Mouse (Mus musculus): Measurements from ENCODE around the gene Ugt1a7c.

The Ugt1a7c gene

DNA sequence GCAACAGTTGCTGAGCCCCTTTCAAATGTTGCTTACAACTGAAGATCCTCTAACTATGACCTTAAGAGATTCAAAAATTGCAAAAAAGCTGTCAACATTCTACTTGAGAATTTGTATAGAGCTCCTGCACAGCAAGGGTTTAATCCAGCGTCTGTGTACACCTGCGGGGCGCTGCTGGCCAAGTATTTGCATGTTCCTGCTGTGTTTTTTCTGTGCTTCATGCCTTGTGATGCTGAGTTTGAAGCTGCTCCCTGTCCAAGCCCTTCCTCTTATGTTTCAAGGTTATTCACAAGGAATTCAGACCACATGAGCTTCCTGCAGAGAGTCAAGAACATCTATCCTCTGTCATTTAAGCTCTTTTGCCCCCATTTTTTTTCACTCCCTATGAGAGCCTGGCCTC, 97.3 kb downstream of the Ugt1a7c start:
- DNase-seq (ENCODE audit: low read depth, low spot score): no peak

DNA sequence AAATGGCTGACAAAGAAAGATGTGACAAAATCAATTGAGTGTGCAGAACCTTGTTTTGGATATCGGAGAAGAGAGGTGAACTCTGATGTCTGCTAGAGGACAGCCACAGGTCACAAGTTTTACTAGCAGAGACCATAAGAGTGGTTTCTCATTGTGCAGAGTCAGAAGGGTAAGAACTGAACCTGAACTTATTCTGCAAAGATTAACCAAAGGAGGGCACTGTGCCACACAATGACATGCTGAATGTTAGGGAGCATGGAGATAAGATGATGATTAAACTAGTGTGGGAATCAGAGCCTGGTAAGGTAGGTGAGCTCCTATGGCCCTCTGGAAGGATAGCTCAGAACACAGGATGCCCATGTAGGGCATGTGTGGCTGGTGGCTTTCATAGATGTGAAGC, 100.8 kb downstream of the Ugt1a7c start:
- DNase-seq (ENCODE audit: low read depth, low spot score): no peak

DNA sequence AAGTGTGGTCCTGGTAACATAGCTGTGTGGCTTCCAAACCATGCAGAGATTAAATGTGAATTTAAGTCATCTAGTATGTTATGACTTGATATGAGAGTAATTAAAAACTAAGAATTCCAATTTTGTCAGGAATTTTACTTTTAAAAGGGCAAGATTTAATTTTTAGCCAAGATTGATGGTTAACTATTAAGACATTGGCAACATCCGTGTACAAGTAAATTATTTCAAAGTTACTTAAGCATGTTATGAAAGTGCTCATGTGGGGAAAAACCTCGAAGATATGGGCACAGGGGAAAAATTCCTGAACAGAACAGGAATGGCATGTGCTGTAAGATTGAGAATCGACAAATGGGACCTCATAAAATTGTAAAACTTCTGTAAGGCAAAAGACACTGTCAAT, 102.6 kb downstream of the Ugt1a7c start:
- no peak for DNase-seq (ENCODE audit: low read depth, low spot score)

DNA sequence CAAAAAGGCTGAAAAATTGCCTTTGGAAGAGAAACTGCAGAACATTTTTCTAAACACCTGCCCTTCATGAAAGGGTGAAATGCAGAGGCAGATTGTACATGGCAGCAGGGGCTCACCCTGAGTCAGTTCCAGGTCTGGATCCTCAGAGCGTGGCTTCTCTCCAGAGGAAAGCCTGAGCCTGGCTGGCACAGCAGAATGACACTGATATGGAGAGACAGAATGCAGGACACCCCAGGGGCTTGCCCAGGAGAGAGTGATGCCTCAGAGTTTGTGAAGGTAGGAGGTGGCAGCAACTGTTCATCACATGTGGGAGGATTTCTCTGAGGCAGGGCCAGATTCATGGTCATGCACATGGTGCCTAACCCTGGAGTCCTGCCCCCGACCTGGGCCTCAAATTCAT, 105.1 kb downstream of the Ugt1a7c start:
- DNase-seq (ENCODE audit: low read depth, low spot score): no peak

DNA sequence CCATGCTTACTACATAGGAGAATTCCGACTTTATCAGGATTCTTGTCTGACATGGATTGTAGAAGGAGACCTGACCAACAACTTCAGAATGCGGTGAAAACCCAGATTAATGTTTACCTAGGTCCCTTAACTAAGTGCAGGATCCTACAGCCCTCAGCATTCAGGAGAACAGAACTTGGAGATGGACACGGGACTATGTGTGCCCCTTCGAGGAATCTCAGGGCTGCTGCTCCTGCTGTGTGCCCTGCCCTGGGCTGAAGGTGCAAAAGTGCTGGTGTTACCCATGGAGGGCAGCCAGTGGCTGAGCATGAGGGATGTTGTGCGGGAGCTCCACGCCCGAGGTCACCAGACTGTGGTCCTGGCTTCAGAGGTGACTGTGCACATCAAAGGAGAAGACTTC, 105.6 kb downstream of the Ugt1a7c start, which contains the start of gene Ugt1a2:
Ugt1a2 (plus strand) TSS at position 146 of the 400 bp plus-strand sequence.
- DNase-seq (ENCODE audit: low read depth, low spot score): no peak

DNA sequence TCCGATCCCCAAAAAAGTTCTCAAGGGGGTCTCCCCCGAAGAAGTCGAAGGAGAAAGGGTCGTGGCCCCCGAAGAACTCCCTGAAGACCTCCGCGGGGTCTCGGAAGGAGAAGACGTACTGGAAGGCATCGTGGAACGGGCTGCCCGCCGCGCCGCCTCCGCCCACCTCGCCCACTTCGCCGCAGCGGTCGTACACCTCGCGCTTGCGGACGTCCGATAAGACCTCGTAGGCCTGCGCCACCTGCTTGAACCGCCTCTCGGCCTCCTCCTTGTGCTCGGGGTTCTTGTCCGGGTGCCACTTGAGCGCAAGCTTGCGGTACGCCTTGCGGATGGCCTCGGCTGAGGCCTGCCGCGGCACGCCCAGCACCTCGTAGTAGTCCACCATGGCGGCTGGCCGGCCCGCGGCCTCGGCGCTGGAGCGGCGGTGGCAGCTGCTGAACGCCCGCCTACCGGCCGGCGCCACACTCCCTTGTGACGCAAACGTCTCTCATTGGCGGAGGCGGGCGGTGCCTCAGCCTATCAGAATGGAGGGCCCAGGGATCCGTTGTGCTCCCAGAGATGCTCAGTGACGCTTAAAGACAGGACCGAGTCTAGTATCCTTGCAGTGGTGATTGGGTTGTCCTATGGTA, 110.5 kb downstream of the Ugt1a7c start, which contains the start of gene Dnajb3:
Dnajb3 (minus strand) TSS at position 489 of the 629 bp plus-strand sequence.
- DNase-seq (ENCODE audit: low read depth, low spot score): peak; percentile 67

DNA sequence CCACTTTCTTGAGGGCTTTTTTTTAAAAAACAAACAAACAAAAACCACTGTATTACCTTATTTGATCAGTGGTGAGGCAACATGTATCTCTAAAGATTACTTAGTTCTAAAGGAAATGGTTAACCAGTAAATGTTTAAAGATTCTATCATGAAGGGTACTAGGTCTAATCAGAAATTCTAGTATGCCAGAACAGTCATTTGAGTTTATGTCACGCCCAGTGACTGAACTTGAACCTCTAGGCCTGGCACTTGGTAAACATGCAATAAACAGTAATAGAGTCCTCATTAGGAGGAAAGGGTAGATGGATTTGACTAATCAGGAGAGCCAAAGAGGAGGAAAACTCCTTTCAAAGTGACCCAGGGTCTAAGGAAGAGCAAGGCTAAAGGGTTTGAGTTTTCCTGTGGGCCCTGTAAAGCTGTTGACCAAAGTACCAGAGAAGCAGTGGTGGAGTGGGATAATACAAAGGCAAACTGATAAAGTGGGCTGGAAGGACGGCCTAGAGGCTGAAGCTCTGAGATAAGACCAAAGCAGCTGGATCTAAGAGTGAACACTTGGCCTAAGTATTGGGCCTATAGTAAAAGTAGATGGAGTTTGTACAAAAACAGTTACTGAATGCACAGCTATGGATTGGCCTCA, 112.1 kb downstream of the Ugt1a7c start:
- DNase-seq (ENCODE audit: low read depth, low spot score): no peak

DNA sequence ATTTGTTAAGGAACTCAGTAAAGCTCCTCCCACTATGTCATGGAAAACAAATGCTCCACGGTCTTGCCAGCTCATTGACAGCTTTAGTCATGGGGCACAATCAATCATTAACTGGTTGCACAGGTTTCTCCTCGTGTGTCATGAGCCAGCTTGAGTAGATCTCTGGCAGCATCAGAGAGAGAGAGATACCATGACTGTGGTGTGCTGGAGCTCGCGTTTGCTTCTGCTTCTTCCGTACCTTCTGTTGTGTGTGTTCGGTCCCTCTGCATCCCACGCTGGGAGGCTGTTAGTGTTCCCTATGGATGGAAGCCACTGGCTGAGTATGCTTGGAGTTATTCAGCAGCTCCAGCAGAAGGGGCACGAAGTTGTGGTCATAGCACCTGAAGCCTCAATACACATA, 117.0 kb downstream of the Ugt1a7c start, which contains the start of gene Ugt1a1:
Ugt1a1 (plus strand) TSS at position 148 of the 400 bp plus-strand sequence.
- DNase-seq (ENCODE audit: low read depth, low spot score): peak; percentile 14

DNA sequence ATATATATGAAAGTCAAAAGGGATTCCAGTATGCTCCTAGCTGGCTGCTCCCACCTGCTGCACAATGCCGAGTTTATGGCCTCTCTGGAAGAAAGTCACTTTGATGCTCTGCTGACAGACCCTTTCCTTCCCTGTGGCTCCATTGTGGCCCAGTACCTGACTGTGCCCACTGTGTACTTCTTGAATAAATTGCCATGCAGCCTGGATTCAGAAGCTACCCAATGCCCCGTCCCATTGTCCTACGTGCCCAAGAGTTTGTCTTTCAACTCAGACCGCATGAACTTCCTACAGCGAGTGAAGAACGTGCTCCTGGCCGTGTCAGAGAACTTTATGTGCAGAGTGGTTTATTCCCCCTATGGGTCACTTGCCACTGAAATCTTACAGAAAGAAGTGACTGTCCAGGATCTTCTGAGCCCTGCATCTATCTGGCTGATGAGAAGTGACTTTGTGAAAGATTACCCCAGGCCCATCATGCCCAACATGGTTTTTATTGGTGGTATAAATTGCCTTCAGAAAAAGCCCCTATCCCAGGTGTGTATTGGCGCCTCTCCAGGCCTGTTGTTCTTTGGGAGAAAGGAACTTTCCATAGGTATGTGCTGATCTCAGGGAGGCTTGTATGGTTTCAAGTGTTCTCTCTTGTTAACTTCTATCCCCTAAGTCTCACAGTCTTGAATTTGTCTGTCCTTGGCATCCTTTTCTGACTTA, 117.6 kb downstream of the Ugt1a7c start:
- peak; percentile 12 for DNase-seq (ENCODE audit: low read depth, low spot score)

DNA sequence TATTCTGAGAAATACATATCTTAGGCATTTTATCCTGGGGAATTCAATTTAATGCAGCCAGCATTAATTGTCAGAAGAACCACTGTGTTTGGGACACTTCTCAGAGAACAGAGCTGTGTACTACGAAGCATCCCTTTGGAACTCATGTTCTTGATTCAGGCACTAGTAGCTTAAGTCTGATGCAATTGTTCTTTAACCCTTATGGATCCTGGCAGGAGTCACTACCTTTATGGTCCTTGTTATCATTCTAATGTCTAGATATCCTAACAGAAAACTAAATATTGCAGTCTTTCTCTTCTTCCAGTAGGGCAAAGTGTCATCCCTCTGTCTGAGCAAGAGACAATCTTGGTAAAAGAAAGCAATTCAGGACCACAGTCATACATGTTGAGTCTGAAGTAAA, 118.2 kb downstream of the Ugt1a7c start:
- DNase-seq (ENCODE audit: low read depth, low spot score): peak; percentile 3

DNA sequence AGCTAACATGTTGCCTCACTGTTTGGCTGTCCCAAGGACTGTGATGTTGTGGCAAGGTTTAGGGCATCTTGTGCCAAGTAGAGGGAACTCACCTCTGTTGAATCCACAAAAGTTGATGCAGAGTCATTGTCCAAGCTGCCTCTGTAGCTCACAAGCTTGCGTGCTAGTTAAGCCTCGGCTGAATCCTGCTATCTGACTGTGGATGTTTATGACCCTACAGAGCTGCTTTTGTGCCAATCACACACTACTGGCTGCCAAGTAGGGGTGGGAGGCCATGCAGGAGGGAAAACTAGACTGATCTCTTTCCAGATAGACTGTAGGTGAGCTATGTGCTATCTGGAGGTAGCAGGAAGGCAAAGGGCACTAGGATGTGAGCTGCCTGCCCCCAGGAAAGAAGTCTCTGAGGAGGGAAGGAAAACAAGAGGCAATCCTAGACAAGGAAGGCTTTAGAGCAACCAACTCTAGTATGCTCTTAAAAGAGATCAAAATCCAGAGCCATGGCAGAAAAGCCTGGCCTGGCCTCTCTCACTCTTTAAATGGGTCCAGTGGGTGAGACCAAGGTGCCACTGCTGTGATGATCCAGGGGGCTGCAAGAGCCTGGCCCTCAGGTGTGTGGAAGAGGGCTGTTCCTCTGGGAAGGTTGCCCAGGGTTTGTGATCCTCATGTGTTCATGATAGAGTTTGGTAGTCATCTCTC, 119.1 kb downstream of the Ugt1a7c start:
- DNase-seq (ENCODE audit: low read depth, low spot score): peak; percentile 18

DNA sequence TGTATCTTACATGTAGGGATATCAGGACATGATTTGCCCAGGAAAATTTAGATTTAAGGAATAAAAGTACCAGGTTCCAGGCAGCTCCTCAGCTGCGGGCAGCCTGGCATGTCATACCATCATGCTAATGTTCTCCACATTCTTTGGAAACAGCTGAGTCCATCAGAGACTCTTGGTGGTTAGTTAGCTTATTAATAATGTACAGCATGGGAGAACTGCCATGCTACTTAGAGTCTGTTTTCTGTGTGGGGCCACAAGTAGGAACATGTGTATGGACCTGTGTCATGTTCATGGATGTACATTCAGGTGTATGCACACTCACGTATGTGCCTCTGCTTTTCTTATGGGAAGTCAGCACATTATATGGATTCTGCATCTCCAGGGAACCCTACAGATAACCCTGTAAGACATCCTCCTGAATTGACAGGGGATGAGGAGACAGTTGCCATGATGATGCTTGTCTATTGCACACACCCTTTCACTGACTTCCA, 119.6 kb downstream of the Ugt1a7c start:
- DNase-seq (ENCODE audit: low read depth, low spot score): peak; percentile 12

DNA sequence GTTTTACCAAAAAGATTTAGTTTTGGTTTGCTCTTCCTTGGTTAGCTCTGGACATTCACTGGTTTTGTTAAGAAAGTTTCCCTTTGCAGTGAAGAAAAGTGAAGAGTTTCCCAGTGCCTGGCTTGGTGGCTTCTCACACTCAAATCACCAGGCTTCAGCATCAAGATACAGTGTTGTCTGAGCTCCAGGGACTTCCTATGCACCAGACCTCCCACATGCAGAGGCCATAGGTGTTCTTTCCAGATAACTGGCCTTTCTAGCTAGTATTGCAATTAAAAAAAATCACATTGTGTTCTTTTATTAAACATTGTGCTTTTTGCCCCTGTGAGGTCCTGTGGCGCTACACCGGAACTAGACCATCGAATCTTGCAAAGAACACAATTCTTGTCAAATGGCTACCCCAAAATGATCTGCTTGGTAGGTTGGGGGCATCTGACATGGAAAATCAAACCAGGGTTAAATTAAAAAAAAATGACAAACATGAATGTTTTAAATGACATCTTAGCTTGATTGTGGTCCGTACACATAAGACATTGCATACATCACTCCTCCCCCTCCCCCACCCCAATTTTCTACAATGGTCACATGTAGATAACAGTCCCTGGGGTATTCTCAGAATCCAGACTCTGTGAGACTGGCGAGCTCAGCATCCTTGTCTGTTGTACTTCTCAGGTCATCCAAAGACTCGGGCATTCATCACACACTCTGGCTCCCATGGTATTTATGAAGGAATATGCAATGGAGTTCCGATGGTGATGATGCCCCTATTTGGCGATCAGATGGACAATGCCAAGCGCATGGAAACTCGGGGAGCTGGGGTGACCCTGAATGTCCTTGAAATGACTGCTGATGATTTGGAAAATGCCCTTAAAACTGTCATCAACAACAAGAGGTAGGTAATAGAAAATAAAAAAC, 120.9 kb downstream of the Ugt1a7c start:
- DNase-seq (ENCODE audit: low read depth, low spot score): peak; percentile 14

DNA sequence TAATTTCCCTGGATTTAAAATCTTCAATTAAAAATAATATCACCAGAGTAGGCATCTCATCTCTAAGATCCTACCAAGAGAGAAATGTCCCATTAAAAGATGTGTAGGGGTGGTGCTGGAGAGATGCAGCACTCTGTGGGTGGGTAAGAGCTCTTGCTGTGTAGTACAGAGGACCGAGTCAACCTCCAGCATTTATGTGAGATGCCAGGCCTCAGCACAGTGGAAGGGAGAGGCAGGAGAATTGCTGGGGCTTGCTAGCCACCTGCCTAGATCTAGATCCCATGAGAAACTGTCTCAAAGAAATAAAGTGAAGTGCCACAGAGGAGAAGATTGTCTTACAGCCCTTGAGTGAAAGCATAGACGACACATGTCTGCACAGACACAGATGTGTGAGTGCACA, 121.7 kb downstream of the Ugt1a7c start:
- peak; percentile 10 for DNase-seq (ENCODE audit: low read depth, low spot score)

DNA sequence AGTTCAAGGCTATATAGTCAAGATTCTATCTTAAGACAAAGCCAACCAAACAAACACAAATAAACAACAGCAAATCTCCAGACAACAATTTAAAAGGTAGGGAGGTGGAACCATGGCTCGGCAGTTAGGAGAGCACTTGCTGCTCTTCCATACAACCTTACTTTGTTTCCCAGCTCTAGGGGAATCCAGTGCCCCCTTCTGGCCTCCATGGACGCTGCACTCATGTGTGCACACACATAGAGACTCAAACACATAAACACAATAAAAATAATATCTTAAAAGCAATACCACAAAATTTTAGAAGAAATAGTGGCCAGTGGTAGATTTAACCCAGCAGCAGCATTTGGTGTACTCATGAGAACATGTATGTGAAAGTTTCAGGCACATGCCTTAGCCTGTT, 122.3 kb downstream of the Ugt1a7c start:
- peak; percentile 28 for DNase-seq (ENCODE audit: low read depth, low spot score)

DNA sequence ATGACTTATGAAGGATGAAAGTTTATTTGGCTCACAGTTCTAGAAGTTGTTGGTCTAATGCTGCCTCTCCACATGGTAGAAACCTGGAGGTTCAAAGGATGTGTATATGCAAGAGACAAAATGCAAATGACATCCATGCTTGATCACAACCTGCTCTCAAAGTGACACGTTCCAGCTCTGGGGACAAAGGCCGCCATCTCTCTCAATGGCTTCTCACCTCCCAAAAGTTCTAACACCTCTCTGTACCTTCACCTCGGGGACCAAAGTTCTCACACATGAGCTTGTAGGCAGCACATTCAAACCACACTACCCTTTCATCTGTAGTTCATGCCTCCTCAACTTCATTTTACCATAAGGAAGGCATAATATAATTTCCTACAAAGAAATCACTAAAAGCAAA, 122.7 kb downstream of the Ugt1a7c start:
- DNase-seq (ENCODE audit: low read depth, low spot score): peak; percentile 24

DNA sequence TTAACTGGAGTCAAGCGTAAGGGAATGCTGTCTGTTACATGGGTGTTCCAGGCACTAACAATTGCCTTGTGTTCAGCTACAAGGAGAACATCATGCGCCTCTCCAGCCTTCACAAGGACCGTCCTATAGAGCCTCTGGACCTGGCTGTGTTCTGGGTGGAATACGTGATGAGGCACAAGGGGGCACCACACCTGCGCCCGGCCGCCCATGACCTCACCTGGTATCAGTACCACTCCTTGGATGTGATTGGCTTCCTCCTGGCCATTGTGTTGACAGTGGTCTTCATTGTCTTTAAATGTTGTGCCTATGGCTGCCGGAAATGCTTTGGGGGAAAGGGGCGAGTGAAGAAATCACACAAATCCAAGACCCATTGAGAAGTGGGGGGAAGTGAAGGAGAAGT, 123.2 kb downstream of the Ugt1a7c start:
- peak; percentile 16 for DNase-seq (ENCODE audit: low read depth, low spot score)

DNA sequence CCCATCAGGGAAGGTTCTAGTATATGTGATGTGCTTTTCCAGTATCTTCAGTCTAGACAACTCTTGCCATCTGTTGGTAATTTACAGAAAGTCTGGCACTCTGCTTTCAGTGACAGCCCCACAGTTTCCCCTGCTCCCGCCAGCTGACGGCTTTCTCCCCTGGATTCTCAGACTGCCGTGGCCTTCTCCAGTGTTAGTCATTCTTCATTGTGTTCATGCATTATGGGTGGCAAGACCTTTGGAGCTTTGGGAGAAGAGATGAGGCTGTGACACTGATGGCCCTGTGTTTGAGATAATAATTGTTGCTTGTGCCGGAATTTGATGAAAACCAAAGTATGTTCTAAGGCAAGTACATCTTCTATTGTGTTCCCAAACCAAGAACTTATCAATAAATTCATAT, 123.7 kb downstream of the Ugt1a7c start:
- peak; percentile 5 for DNase-seq (ENCODE audit: low read depth, low spot score)

DNA sequence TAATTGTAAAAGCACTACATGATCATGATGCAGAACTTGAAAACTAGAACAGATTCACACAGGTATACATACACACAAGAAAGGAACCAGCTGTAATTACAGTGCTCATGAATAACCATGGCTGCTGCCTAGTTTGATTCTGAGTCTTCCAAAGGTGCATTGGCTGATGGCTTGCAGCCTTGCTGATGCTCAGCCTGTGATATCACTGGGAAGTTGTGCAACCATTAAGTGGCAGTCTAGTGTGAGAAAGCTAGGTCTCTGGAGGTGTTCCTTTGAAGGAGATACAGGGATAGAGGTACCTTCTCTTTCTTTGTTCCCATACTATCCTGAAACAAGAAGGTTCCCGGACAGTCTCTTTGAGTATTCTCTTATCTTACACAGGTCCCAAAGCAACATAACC, 124.2 kb downstream of the Ugt1a7c start:
- peak; percentile 23 for DNase-seq (ENCODE audit: low read depth, low spot score)

DNA sequence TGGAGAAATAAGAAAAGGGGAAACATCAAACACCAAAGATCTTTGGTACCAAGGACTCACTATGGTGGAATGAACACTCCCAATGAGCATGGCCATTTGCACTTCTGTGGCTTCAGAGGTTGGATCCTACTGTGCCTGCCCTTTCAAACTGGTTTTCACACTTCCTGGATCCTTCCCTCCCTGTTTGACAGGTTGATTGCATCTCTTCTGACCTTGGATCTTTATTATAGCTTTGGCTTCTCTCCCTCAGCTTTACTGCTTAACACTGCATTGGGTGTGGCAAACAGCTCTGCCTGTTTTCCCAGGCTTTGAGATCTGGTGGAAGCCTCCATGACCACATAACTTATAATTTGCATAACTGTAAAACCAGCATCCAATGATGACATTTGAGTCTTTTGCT, 125.5 kb downstream of the Ugt1a7c start:
- DNase-seq (ENCODE audit: low read depth, low spot score): peak; percentile 16

DNA sequence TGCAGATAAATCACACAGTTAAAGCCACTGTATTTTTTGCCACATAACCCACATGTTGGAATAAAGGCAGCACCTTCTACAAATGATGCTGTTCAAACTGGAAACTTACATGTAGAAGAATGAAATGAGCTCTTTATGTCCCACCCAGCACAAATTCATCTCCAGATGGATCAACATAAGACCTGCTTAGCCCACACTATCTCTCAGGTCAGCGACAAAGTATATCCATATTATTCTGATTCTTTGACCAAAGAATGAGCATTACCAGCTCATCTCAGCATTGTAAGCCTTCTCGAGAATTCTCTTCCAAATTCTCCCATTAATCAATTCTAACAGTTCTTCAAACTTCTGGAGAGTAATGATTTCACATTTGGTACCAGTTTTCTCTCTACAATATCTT, 127.4 kb downstream of the Ugt1a7c start:
- peak; percentile 7 for DNase-seq (ENCODE audit: low read depth, low spot score)

All from CD4-positive helper T cell, adult 2 months (primary cell).